Mouse (Mus musculus): ENCODE data around the gene Ccdc142. TPM values are rescaled to one million over a fixed set of nuclear protein-coding genes. Genes with fewer than 3 reads are reported as not detected.

Gene Ccdc142
- total RNA-seq, 1 experiment from 2014 or later: 8.6 TPM

Other genes with a start within 250 kb of the Ccdc142 start
- gene Sema4f, start 161.8 kb upstream of the Ccdc142 start, total RNA-seq (2017): 0.58 and 1.5 TPM in 2 replicates
- gene M1ap, start 154.7 kb upstream of the Ccdc142 start, total RNA-seq (2017): 1.1 and 2.1 TPM in 2 replicates
- 20.7 and 25.4 TPM in 2 replicates for gene Dok1, start 68.1 kb upstream of the Ccdc142 start, total RNA-seq (2017)
- 0.47 and 0.74 TPM in 2 replicates for gene Loxl3, start 67.4 kb upstream of the Ccdc142 start, total RNA-seq (2017)
- 221 and 242 TPM in 2 replicates for gene Aup1, start 47.1 kb upstream of the Ccdc142 start, total RNA-seq (2017)
- 33.3 and 36.1 TPM in 2 replicates for gene Htra2, start 46.3 kb upstream of the Ccdc142 start, total RNA-seq (2017)
- 2.5 and 4.3 TPM in 2 replicates for gene Dqx1, start 43.8 kb upstream of the Ccdc142 start, total RNA-seq (2017)
- gene Tlx2, start 31.3 kb upstream of the Ccdc142 start, total RNA-seq (2017): not detected in 2 replicates
- gene Pcgf1, start 23.7 kb upstream of the Ccdc142 start, total RNA-seq (2017): 9.5 and 15.0 TPM in 2 replicates
- gene Lbx2, start 15.2 kb upstream of the Ccdc142 start, total RNA-seq (2017): not detected in 2 replicates
- 6.6 and 7.6 TPM in 2 replicates for gene Gm42688, start within 50 bp of the Ccdc142 start, total RNA-seq (2017)
- 8.8 and 20.5 TPM in 2 replicates for gene Mrpl53, start 7.4 kb downstream of the Ccdc142 start, total RNA-seq (2017)
- 36.2 and 36.5 TPM in 2 replicates for gene Mogs, start 13.9 kb downstream of the Ccdc142 start, total RNA-seq (2017)
- 79.6 and 83.8 TPM in 2 replicates for gene Wbp1, start 20.0 kb downstream of the Ccdc142 start, total RNA-seq (2017)
- 52.8 and 57.5 TPM in 2 replicates for gene Ino80b, start 23.8 kb downstream of the Ccdc142 start, total RNA-seq (2017)
- not detected in 2 replicates for gene Rtkn, start 33.9 kb downstream of the Ccdc142 start, total RNA-seq (2017)
- 0.49 TPM in 1 of 2 replicates, not detected in the other for gene Wdr54, start 54.8 kb downstream of the Ccdc142 start, total RNA-seq (2017)
- not detected in 2 replicates for gene 1700003E16Rik, start 54.8 kb downstream of the Ccdc142 start, total RNA-seq (2017)
- 80.4 and 83.4 TPM in 2 replicates for gene Dctn1, start 64.3 kb downstream of the Ccdc142 start, total RNA-seq (2017)
- gene Slc4a5, start 118.2 kb downstream of the Ccdc142 start, total RNA-seq (2017): not detected in 2 replicates
- 8.4 and 10.6 TPM in 2 replicates for gene Mthfd2, start 224.3 kb downstream of the Ccdc142 start, total RNA-seq (2017)
- gene Mob1a, start 224.4 kb downstream of the Ccdc142 start, total RNA-seq (2017): 245 and 270 TPM in 2 replicates
- gene Bola3, start 247.5 kb downstream of the Ccdc142 start, total RNA-seq (2017): 24.7 and 25.7 TPM in 2 replicates